Mouse (Mus musculus) midbrain, postnatal 0 days (tissue): ENCODE results near the gene Lgr6. TPM values are rescaled to one million over a fixed set of nuclear protein-coding genes. Genes with fewer than 3 reads are reported as not detected.
A peak's percentile ranks its signal among the peaks of the same experiment; 100 is the strongest.

ENCODE experiments used
- ATAC-seq: fragments of 200-750 bp; cut with Nextera tagmentation; 2 replicates; pipeline ENCODE4 v1.8.0; 2017; ENCODE audit warnings: moderate number of reproducible peaks, mild to moderate bottlenecking, moderate TSS enrichment, moderate library complexity; ENCODE audit not compliant: low FRiP score
- DNase-seq: peaks from one replicate; pipeline ENCODE4 v3.0.0-alpha.2; 2015; ENCODE audit warnings: low spot score
- H3K27ac ChIP-seq: fragments of 300-500 bp; sonication (generic); 2 replicates; pipeline ENCODE4 v1.5.1; 2014; ENCODE audit warnings: low read depth, mild to moderate bottlenecking, low read length, mixed read lengths
- H3K27me3 ChIP-seq: fragments of 300-500 bp; sonication (generic); 2 replicates; pipeline ENCODE4 v1.6.1; 2014; ENCODE audit warnings: low read length, control low read depth, mixed read lengths; ENCODE audit not compliant: insufficient read depth
- H3K36me3 ChIP-seq: fragments of 300-500 bp; sonication (generic); 2 replicates; pipeline ENCODE4 v1.6.1; 2014; ENCODE audit warnings: low read length, control low read depth, mixed read lengths; ENCODE audit not compliant: insufficient read depth
- H3K4me1 ChIP-seq: fragments of 300-500 bp; sonication (generic); 2 replicates; pipeline ENCODE4 v1.6.1; 2014; ENCODE audit warnings: mild to moderate bottlenecking, control low read depth, antibody characterized with exemption, low read length, mixed read lengths; ENCODE audit not compliant: insufficient read depth
- H3K4me2 ChIP-seq: fragments of 300-500 bp; sonication (generic); 2 replicates; pipeline ENCODE4 v1.6.1; 2014; ENCODE audit warnings: low read depth, mild to moderate bottlenecking, low read length, mixed read lengths; ENCODE audit not compliant: poor library complexity, severe bottlenecking
- H3K4me3 ChIP-seq: fragments of 300-500 bp; sonication (generic); 2 replicates; pipeline ENCODE4 v1.5.1; 2014; ENCODE audit warnings: low read depth, mild to moderate bottlenecking, low read length, moderate library complexity
- H3K9ac ChIP-seq: fragments of 300-500 bp; sonication (generic); replicated peaks from 2 replicates; pipeline ENCODE4 v1.6.1; 2014; ENCODE audit warnings: mild to moderate bottlenecking, low read length, moderate library complexity, mixed read lengths; ENCODE audit not compliant: poor library complexity, severe bottlenecking
- H3K9me3 ChIP-seq: fragments of 300-500 bp; sonication (generic); 2 replicates; pipeline ENCODE4 v1.6.1; 2016; ENCODE audit warnings: low read length, control low read depth
- CTCF ChIP-seq: IDR thresholded peaks from 2 replicates; pipeline ENCODE4 v1.5.1; 2016; ENCODE audit warnings: antibody characterized with exemption, mild to moderate bottlenecking
- WGBS: fragments of 180-500 bp; shearing (Covaris S2); extraction: QIAGEN DNeasy Blood & Tissue Kit; methylation state at CpG from one replicate; pipeline ENCODE4 v1.1.7; 2014; 5-methylcytosine and 5-hydroxymethylcytosine counted together
- polyA plus RNA-seq: library from polyadenylated mRNA; unstranded; fragments of >200 nt; fragmentation: Nextera tagmentation; extraction: Ambion mirVana; gene quantifications from 2 replicates; pipeline ENCODE4 v1.2.1, GENCODE M21; 2015
- total RNA-seq: library from RNA; depleted of rRNA; stranded (reverse); fragments of >200 nt; gene quantifications from 2 replicates; pipeline ENCODE4 v1.2.3, GENCODE M21; 2014

The Lgr6 gene
- total and polyA plus RNA-seq, 2 experiments from 2014 or later, result 1.9 to 3.8 TPM

GRCm38 (mm10) chr1:134987173-134987961, 117.7 kb downstream of the Lgr6 start:
- no peak for TF ChIP-seq CTCF
- Histone ChIP-seq H3K36me3 (no peaks in the 10 kb centered on the region), H3K27me3 (no peaks in the 10 kb centered on the region), H3K9ac (peak overlapping the region; percentile 48), H3K27ac (no peak overlapping the region), H3K4me1 (no peaks in the 10 kb centered on the region), H3K9me3 (no peaks in the 10 kb centered on the region), H3K4me3 (peak overlapping the region; percentile 37), H3K4me2 (peak overlapping the region; percentile 83)
- WGBS, result 32% methylated on average over 48 of the region's 48 CpGs
- DNase-seq, result peak; percentile 70
- peak; percentile 73 for ATAC-seq

GRCm38 (mm10) chr1:134972920-134973319, 132.2 kb downstream of the Lgr6 start:
- peak; percentile 76 for TF ChIP-seq CTCF
- DNase-seq, result peak; percentile 62
- WGBS, result 68% methylated on average over 1 of the region's 1 CpGs

DNA sequence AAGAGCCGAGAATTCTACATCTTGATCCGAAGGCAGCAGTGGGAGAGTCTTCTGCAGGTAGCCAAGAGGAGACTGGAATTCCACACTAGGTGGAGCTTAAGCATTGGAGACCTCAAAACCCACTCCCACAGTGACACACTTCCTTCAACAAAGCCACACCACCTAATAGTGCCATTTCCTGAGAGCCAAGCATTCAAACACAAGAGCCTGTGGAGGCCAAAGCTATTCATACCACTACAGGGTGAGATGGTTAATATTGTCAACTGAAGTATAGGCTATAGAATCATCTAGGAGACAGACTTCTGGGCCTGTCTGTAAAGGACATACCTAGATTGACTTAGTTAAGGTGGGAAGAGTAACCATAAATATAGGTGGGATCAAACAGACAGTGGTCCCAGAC, 139.6 kb downstream of the Lgr6 start:
- 92% methylated on average over 2 of the region's 2 CpGs for WGBS
- no peak for ATAC-seq
- H3K9ac ChIP-seq, result no peak overlapping the region
- H3K9me3 ChIP-seq, result no peaks in the 10 kb centered on the region
- no peak overlapping the region for H3K4me2 ChIP-seq
- H3K4me3 ChIP-seq, result no peak overlapping the region
- no peak for TF ChIP-seq CTCF
- no peaks in the 10 kb centered on the region for H3K36me3 ChIP-seq
- DNase-seq, result no peak
- no peaks in the 10 kb centered on the region for H3K27me3 ChIP-seq
- no peak overlapping the region for H3K27ac ChIP-seq
- no peaks in the 10 kb centered on the region for H3K4me1 ChIP-seq

More at GRCm38 (mm10) chr1:134972920-134973319, 132.2 kb downstream of the Lgr6 start:
- no peaks in the 10 kb centered on the region for H3K9me3 ChIP-seq
- no peak overlapping the region for H3K4me2 ChIP-seq
- H3K4me1 ChIP-seq, result no peaks in the 10 kb centered on the region
- no peak overlapping the region for H3K4me3 ChIP-seq
- ATAC-seq, result no peak
- no peak overlapping the region for H3K9ac ChIP-seq
- no peak overlapping the region for H3K27ac ChIP-seq
- H3K27me3 ChIP-seq, result no peaks in the 10 kb centered on the region
- H3K36me3 ChIP-seq, result no peaks in the 10 kb centered on the region

DNA sequence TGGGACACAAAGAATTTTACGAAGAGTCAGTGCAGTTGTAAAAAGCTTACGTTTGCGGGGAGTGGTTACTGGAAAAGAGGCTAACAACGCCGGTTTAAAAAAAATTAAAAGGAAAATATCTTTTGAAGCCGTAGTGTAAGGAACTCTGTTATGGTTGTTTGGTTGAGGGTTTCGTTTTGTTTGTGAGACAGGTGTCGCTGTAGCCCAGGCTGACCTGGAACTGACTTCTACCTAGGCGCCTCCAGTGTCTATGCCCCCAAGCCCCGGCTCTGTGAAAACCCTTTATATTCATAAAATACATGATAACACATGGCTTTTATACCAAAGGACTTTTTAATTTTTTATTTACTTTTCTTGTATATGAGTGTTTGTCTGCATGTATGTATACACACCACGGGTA, 142.3 kb downstream of the Lgr6 start:
- DNase-seq, result peak; percentile 37
- no peak overlapping the region for H3K27ac ChIP-seq

GRCm38 (mm10) chr1:134962053-134962803, 142.8 kb downstream of the Lgr6 start, which contains the start of gene Ube2t:
Gene Ube2t, plus strand, starts transcription at chr1:134962565.
- TF ChIP-seq CTCF, result no peak
- peak within 1 kb of the TSS; percentile 68 for H3K4me2 ChIP-seq
- no peaks in the 10 kb centered on the region for H3K27me3 ChIP-seq
- H3K9me3 ChIP-seq, result no peaks in the 10 kb centered on the region
- no peak within 1 kb of the TSS for H3K27ac ChIP-seq
- ATAC-seq, result peak; percentile 100
- no peaks in the 10 kb centered on the region for H3K36me3 ChIP-seq
- peak within 1 kb of the TSS; percentile 65 for H3K4me3 ChIP-seq
- H3K4me1 ChIP-seq, result no peaks in the 10 kb centered on the region
- 2% methylated on average over 50 of the region's 50 CpGs for WGBS
- peak; percentile 96 for DNase-seq
- H3K9ac ChIP-seq, result peak within 1 kb of the TSS; percentile 44

More for the DNA sequence above, 142.3 kb downstream of the Lgr6 start:
- H3K9me3 ChIP-seq, result no peaks in the 10 kb centered on the region
- H3K27me3 ChIP-seq, result no peaks in the 10 kb centered on the region
- peak; percentile 48 for TF ChIP-seq CTCF
- 5% methylated on average over 11 of the region's 11 CpGs for WGBS
- H3K4me2 ChIP-seq, result peak overlapping the region; percentile 68
- peak overlapping the region; percentile 65 for H3K4me3 ChIP-seq
- peak overlapping the region; percentile 44 for H3K9ac ChIP-seq
- H3K4me1 ChIP-seq, result no peaks in the 10 kb centered on the region
- peak; percentile 68; the same call in 1 of the 2 replicates for ATAC-seq
- H3K36me3 ChIP-seq, result no peaks in the 10 kb centered on the region

- no peak overlapping the region for H3K27ac ChIP-seq
- H3K27me3 ChIP-seq, result no peaks in the 10 kb centered on the region
- H3K4me2 ChIP-seq, result no peak overlapping the region
- WGBS, result 65% methylated on average over 7 of the region's 7 CpGs
- peak; percentile 64 for TF ChIP-seq CTCF
- H3K36me3 ChIP-seq, result no peaks in the 10 kb centered on the region
- H3K4me3 ChIP-seq, result no peak overlapping the region
- ATAC-seq, result no peak
- H3K9me3 ChIP-seq, result no peaks in the 10 kb centered on the region
- peak; percentile 5 for DNase-seq
- no peaks in the 10 kb centered on the region for H3K4me1 ChIP-seq
- H3K9ac ChIP-seq, result no peak overlapping the region
These were observed 144.4 kb downstream of the Lgr6 start for GRCm38 (mm10) chr1:134960634-134961033.
